Mouse (Mus musculus) frontal cortex, postnatal 36 days (tissue): ENCODE measurements around the gene Hist1h3d.
"Not testable (repeated sequence)": the region's sequence is repeated elsewhere in the genome, so short reads cannot be mapped to it uniquely, and the experiment has no call there.

ENCODE experiments used
- DNase-seq, 2 experiments: peaks; one replicate each; pipeline ENCODE4 v3.0.0; 2022; ENCODE audit warnings: low spot score in 2 of 2

The Hist1h3d gene

GRCm38 (mm10) chr13:23585029-23585441, 9.5 kb downstream of the Hist1h3d start:
- DNase-seq, result peak; percentile 71 to 81

- peak; percentile 69 to 89 for DNase-seq
These were observed 10.0 kb downstream of the Hist1h3d start for GRCm38 (mm10) chr13:23585442-23586098.

- DNase-seq, result no peak
These were observed 10.8 kb downstream of the Hist1h3d start for GRCm38 (mm10) chr13:23586099-23586939.

- DNase-seq, result no peak
These were observed 11.3 kb downstream of the Hist1h3d start for GRCm38 (mm10) chr13:23586940-23587225.

GRCm38 (mm10) chr13:23591206-23591605, 15.6 kb downstream of the Hist1h3d start:
- DNase-seq, result no peak

- not testable (repeated sequence) for DNase-seq
These were observed 16.3 kb downstream of the Hist1h3d start for GRCm38 (mm10) chr13:23591886-23592285.

GRCm38 (mm10) chr13:23592614-23593013, 17.1 kb downstream of the Hist1h3d start:
- no peak for DNase-seq

GRCm38 (mm10) chr13:23593051-23593770, 17.6 kb downstream of the Hist1h3d start:
- no peak for DNase-seq

- no peak for DNase-seq
These were observed 19.6 kb downstream of the Hist1h3d start for GRCm38 (mm10) chr13:23595185-23595584.

- no peak for DNase-seq
These were observed 20.2 kb downstream of the Hist1h3d start for GRCm38 (mm10) chr13:23595622-23596372.

GRCm38 (mm10) chr13:23597957-23598356, 22.4 kb downstream of the Hist1h3d start:
- peak in 1 of 2 experiments; percentile 72 for DNase-seq

- DNase-seq, result no peak
These were observed 27.7 kb downstream of the Hist1h3d start for GRCm38 (mm10) chr13:23603182-23603699.

- no peak for DNase-seq
These were observed 28.9 kb downstream of the Hist1h3d start for GRCm38 (mm10) chr13:23604452-23604851.

GRCm38 (mm10) chr13:23605052-23605451, 29.5 kb downstream of the Hist1h3d start:
- no peak for DNase-seq

- DNase-seq, result no peak
These were observed 33.6 kb downstream of the Hist1h3d start for GRCm38 (mm10) chr13:23609209-23609608.

GRCm38 (mm10) chr13:23609844-23610243, 34.3 kb downstream of the Hist1h3d start:
- DNase-seq, result no peak

GRCm38 (mm10) chr13:23610393-23610792, 34.8 kb downstream of the Hist1h3d start:
- DNase-seq, result no peak

- DNase-seq, result no peak
These were observed 36.1 kb downstream of the Hist1h3d start for GRCm38 (mm10) chr13:23611638-23612037.

GRCm38 (mm10) chr13:23620056-23620732, 44.6 kb downstream of the Hist1h3d start:
- DNase-seq, result peak in 1 of 2 experiments; percentile 6

- DNase-seq, result peak; percentile 76 to 83
These were observed 45.4 kb downstream of the Hist1h3d start, which contains the start of gene Hist1h2be for GRCm38 (mm10) chr13:23620733-23621531. TSS of gene Hist1h2be (minus strand) at chr13:23621124.
